Mouse (Mus musculus) lung, adult 2 months (tissue): ENCODE measurements around the gene Scarf1.

Experiments
- CTCF ChIP-seq: fragments of 200-500 bp; IDR thresholded peaks from 2 replicates; pipeline ENCODE4 v1.5.1; 2011; ENCODE audit warnings: mild to moderate bottlenecking, low read length, control low read depth; ENCODE audit not compliant: insufficient read depth
- POLR2A ChIP-seq: fragments of 200-500 bp; IDR thresholded peaks from 2 replicates; pipeline ENCODE4 v1.6.1; 2011; ENCODE audit warnings: low read depth, mild to moderate bottlenecking, control low read depth, low read length, borderline replicate concordance; ENCODE audit errors: extremely low read depth

GRCm38 (mm10) chr11:75526943-75527342 is 13.6 kb downstream of the Scarf1 start:
- no peak for TF ChIP-seq POLR2A
- no peak for TF ChIP-seq CTCF
